Mouse (Mus musculus) liver, postnatal 0 days (tissue): Measurements from ENCODE around the gene Tmem230.

Source experiments
- CTCF ChIP-seq: sonication (generic); IDR thresholded peaks from 2 replicates; pipeline ENCODE4 v1.5.1; 2016; ENCODE audit warnings: antibody characterized with exemption, low read depth
- EP300 ChIP-seq: IDR thresholded peaks from 2 replicates; pipeline ENCODE4 v1.6.1; 2016; ENCODE audit warnings: antibody characterized with exemption, low read depth, mild to moderate bottlenecking

- no peak for TF ChIP-seq CTCF
- TF ChIP-seq EP300 = no peak
Observed at GRCm38 (mm10) chr2:132257350-132258068, 9.9 kb upstream of the Tmem230 start.
